Mouse (Mus musculus): ENCODE results near the gene E2f2. TPM values are rescaled to one million over a fixed set of nuclear protein-coding genes. Genes with fewer than 3 reads are reported as not detected.

Gene E2f2
- polyA plus RNA-seq, 1 experiment: 20.0 TPM

GRCm38 (mm10) chr4:136172542-136173209 is 482 bp downstream of the E2f2 start:
- TF ChIP-seq CTCF (IDR thresholded peaks at IDR 0.05; ENCODE audit: low read depth, low read length) (no peak), POLR2A (IDR thresholded peaks at IDR 0.05; ENCODE audit: borderline replicate concordance, low read depth, low read length) (no peak)
- peaks cover 39% of the 10 kb centered on the region for H3K4me1 ChIP-seq (ENCODE audit: control insufficient read depth, insufficient read depth, low read length)
- peak overlapping the region; percentile 95 for H3K4me3 ChIP-seq (ENCODE audit: insufficient read depth, low read length)
- H3K27ac ChIP-seq (ENCODE audit: insufficient read depth, low read depth, low read length): peak overlapping the region; percentile 69

GRCm38 (mm10) chr4:136173210-136173715 is 1.1 kb downstream of the E2f2 start:
- Histone ChIP-seq H3K4me3 (ENCODE audit: insufficient read depth, low read length) (peak overlapping the region; percentile 95), H3K4me1 (ENCODE audit: control insufficient read depth, insufficient read depth, low read length) (peaks cover 44% of the 10 kb centered on the region), H3K27ac (ENCODE audit: insufficient read depth, low read depth, low read length) (peak overlapping the region; percentile 69)
- TF ChIP-seq CTCF (IDR thresholded peaks at IDR 0.05; ENCODE audit: low read depth, low read length) (no peak), POLR2A (IDR thresholded peaks at IDR 0.05; ENCODE audit: borderline replicate concordance, low read depth, low read length) (no peak)

DNA sequence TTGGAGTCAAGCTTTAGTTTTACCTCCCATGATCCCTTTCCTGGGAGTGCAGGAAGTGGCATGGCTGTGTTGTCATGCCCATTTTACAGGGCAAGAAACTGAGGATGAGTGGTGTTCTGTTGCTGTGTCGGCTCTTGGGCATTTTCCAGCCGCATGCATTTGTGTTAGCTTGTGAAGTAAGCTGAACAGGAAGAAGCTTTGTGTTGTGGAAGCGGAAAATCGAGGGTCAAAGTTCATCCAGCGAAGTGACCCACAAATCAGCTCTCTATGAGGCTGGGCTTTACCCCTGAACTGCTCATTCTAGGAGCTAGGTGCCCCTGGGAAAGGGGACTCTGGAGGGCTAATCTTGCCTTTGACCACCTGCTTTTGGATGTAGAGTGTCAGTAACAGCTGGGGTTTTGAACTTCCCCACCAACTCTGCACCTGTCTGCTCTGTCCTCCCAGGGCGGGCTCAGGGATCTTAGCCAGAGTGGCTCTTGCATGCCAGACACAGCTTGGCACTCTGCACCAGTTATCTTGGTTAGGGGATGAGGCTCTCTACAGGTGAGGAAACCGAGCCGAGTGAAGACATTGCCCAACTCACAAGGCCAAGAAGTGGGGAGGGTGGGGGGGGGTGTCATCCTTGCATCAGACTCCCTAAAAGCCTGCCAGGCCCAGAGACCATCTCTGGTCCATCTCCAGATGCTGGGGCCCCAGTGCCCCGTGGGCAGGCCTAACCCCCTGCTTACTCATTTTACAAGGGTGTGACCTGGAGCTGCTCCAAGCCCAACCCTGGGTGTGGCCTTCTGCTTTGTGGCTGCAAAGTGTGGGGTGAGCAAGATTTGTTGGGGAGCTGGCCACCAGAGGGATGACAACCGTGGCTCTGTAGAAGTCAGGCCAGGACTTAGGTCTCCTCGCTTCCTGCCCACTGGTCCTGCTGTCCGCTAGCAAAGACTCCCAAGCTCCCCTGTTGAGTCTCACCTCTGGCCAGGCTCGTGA is 2.3 kb downstream of the E2f2 start:
- TF ChIP-seq POLR2A (IDR thresholded peaks at IDR 0.05; ENCODE audit: borderline replicate concordance, low read depth, low read length) (no peak), CTCF (IDR thresholded peaks at IDR 0.05; ENCODE audit: low read depth, low read length) (no peak)
- Histone ChIP-seq H3K27ac (ENCODE audit: insufficient read depth, low read depth, low read length) (peak overlapping the region; percentile 69), H3K4me3 (ENCODE audit: insufficient read depth, low read length) (peak overlapping the region; percentile 95), H3K4me1 (ENCODE audit: control insufficient read depth, insufficient read depth, low read length) (peaks cover 55% of the 10 kb centered on the region)

- H3K4me3 ChIP-seq (ENCODE audit: insufficient read depth, low read length): no peak overlapping the region
- H3K4me1 ChIP-seq (ENCODE audit: control insufficient read depth, insufficient read depth, low read length): peaks cover 70% of the 10 kb centered on the region
- no peak overlapping the region for H3K27ac ChIP-seq (ENCODE audit: insufficient read depth, low read depth, low read length)
- TF ChIP-seq POLR2A (IDR thresholded peaks at IDR 0.05; ENCODE audit: borderline replicate concordance, low read depth, low read length) (no peak), CTCF (IDR thresholded peaks at IDR 0.05; ENCODE audit: low read depth, low read length) (no peak)
Observed at GRCm38 (mm10) chr4:136176022-136176552, 3.9 kb downstream of the E2f2 start.

GRCm38 (mm10) chr4:136177244-136177611 is 5.0 kb downstream of the E2f2 start:
- peak overlapping the region; percentile 81 for H3K27ac ChIP-seq (ENCODE audit: insufficient read depth, low read depth, low read length)
- no peak for TF ChIP-seq CTCF (IDR thresholded peaks at IDR 0.05; ENCODE audit: low read depth, low read length)
- TF ChIP-seq POLR2A (IDR thresholded peaks at IDR 0.05; ENCODE audit: borderline replicate concordance, low read depth, low read length): no peak
- H3K4me3 ChIP-seq (ENCODE audit: insufficient read depth, low read length): 0 out of 2 replicates have a peak overlapping the region, but pooled peaks have one; percentile 0
- H3K4me1 ChIP-seq (ENCODE audit: control insufficient read depth, insufficient read depth, low read length): peaks cover 67% of the 10 kb centered on the region

DNA sequence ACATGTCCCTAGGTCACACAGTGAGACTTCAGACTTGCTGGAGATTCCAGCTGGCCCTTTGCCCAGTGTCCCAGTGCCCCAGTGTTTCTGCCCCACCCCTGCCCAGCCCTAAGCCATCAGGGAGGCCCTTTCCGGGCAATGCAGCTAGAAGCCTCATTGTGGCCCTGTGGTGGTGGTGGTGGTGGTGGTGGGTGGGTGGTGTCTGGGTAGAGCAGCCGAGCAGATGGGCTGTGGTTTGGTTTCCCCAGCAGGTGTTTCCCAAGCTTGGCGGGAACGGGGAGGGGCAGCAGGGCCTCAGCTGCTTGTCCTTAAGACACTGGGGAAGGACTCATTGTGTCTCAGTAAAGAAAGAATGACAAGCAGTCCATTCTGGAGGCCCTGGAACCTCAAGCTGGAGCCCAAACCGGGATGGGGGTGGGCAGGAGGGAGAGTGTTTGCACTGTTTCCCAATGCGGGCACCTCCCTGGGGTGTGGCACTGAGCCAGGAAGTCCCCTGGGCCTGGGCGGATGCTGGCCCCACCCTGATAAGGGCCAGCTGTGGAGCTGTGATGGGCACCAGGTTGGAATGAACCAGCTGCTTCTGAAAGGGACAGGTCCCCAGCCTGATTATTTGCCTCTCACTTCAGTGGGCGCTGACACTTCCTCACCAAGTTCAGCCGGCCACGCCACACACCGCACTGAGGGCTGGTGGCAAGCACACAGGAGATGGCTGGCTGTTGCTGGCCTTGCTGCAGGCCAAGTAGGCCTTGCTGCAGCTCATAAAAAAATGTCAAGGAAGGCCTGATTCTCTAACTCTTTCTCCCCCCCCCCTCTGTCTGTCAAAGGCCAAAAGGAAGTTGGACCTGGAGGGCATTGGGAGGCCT is 5.6 kb downstream of the E2f2 start:
- H3K27ac ChIP-seq (ENCODE audit: insufficient read depth, low read depth, low read length): peak overlapping the region; percentile 81
- TF ChIP-seq CTCF (IDR thresholded peaks at IDR 0.05; ENCODE audit: low read depth, low read length): no peak
- H3K4me1 ChIP-seq (ENCODE audit: control insufficient read depth, insufficient read depth, low read length): peaks cover 67% of the 10 kb centered on the region
- H3K4me3 ChIP-seq (ENCODE audit: insufficient read depth, low read length): 0 out of 2 replicates have a peak overlapping the region, but pooled peaks have one; percentile 0

DNA sequence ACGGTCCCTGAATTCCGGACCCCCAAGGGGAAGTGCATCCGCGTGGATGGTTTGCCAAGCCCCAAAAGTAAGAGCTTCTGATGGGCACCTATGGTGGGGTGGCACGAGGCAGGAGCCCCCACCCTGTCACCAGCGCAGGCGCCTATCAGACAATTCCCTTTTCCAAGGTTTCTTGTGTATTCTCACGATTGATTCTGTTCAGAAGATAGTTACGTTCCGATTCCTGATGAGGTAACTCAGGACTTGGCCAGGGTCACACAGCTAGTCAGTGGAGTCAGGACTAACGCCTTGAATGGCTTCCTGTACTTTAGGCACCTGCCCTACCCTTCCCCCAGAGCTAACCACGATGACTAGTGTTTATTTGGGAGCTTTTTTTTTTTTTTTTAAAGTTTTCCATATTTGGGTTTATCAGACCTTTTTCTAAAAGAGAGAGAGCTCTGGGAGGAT is 6.3 kb downstream of the E2f2 start:
- H3K27ac ChIP-seq (ENCODE audit: insufficient read depth, low read depth, low read length): peak overlapping the region; percentile 81
- no peak overlapping the region for H3K4me3 ChIP-seq (ENCODE audit: insufficient read depth, low read length)
- peaks cover 70% of the 10 kb centered on the region for H3K4me1 ChIP-seq (ENCODE audit: control insufficient read depth, insufficient read depth, low read length)
- TF ChIP-seq POLR2A (IDR thresholded peaks at IDR 0.05; ENCODE audit: borderline replicate concordance, low read depth, low read length) (no peak), CTCF (IDR thresholded peaks at IDR 0.05; ENCODE audit: low read depth, low read length) (no peak)

GRCm38 (mm10) chr4:136179456-136179855 is 7.3 kb downstream of the E2f2 start:
- peaks cover 68% of the 10 kb centered on the region for H3K4me1 ChIP-seq (ENCODE audit: control insufficient read depth, insufficient read depth, low read length)
- TF ChIP-seq POLR2A (IDR thresholded peaks at IDR 0.05; ENCODE audit: borderline replicate concordance, low read depth, low read length): no peak
- TF ChIP-seq CTCF (IDR thresholded peaks at IDR 0.05; ENCODE audit: low read depth, low read length): no peak

GRCm38 (mm10) chr4:136179998-136180397 is 7.8 kb downstream of the E2f2 start:
- TF ChIP-seq POLR2A (IDR thresholded peaks at IDR 0.05; ENCODE audit: borderline replicate concordance, low read depth, low read length) (no peak), CTCF (IDR thresholded peaks at IDR 0.05; ENCODE audit: low read depth, low read length) (peak; percentile 61)
- Histone ChIP-seq H3K4me3 (ENCODE audit: insufficient read depth, low read length) (no peak overlapping the region), H3K27ac (ENCODE audit: insufficient read depth, low read depth, low read length) (peak overlapping the region; percentile 81), H3K4me1 (ENCODE audit: control insufficient read depth, insufficient read depth, low read length) (peaks cover 69% of the 10 kb centered on the region)

More at GRCm38 (mm10) chr4:136179456-136179855, 7.3 kb downstream of the E2f2 start:
- Histone ChIP-seq H3K4me3 (ENCODE audit: insufficient read depth, low read length) (no peak overlapping the region), H3K27ac (ENCODE audit: insufficient read depth, low read depth, low read length) (peak overlapping the region; percentile 81)
